Mouse (Mus musculus) spleen, postnatal 36 days (tissue): ENCODE results near the gene Usp36.

ENCODE experiments used
- DNase-seq, 2 experiments: peaks; one replicate each; pipeline ENCODE4 v3.0.0; 2022; ENCODE audit warnings: low spot score in 2 of 2, mixed read lengths in 1 of 2

The Usp36 gene

GRCm38 (mm10) chr11:118222917-118223316 lies 67.1 kb downstream of the Usp36 start:
- no peak for DNase-seq

- DNase-seq = no peak
Measured at GRCm38 (mm10) chr11:118222351-118222885, 67.6 kb downstream of the Usp36 start.

GRCm38 (mm10) chr11:118220561-118221262 lies 69.3 kb downstream of the Usp36 start:
- DNase-seq = peak; percentile 63 to 66

- DNase-seq = no peak
Measured at GRCm38 (mm10) chr11:118219066-118219465, 71.0 kb downstream of the Usp36 start.

- DNase-seq = no peak
Measured at GRCm38 (mm10) chr11:118216468-118216867, 73.6 kb downstream of the Usp36 start.

GRCm38 (mm10) chr11:118215928-118216458 lies 74.1 kb downstream of the Usp36 start:
- no peak for DNase-seq

GRCm38 (mm10) chr11:118212636-118213112 lies 77.4 kb downstream of the Usp36 start:
- peak; percentile 51 to 56 for DNase-seq

- peak; percentile 84 to 85 for DNase-seq
Measured at GRCm38 (mm10) chr11:118211749-118212635, 78.1 kb downstream of the Usp36 start.

GRCm38 (mm10) chr11:118210962-118211361 lies 79.1 kb downstream of the Usp36 start:
- DNase-seq = peak; percentile 64 to 73

- no peak for DNase-seq
Measured at GRCm38 (mm10) chr11:118210116-118210515, 79.9 kb downstream of the Usp36 start.
